Mouse (Mus musculus) brain, embryonic 14.5 days (tissue): ENCODE measurements around the gene Sh2b1.

Experiments used
- CTCF ChIP-seq: fragments of 200-500 bp; IDR thresholded peaks from 2 replicates; pipeline ENCODE4 v1.5.1; 2012; ENCODE audit warnings: inconsistent platforms, mild to moderate bottlenecking, moderate library complexity, borderline replicate concordance; ENCODE audit not compliant: insufficient read depth, insufficient read length; ENCODE audit errors: extremely low read depth
- POLR2A ChIP-seq: fragments of 200-500 bp; IDR thresholded peaks from 2 replicates; pipeline ENCODE4 v1.6.1; 2012; ENCODE audit warnings: mild to moderate bottlenecking, inconsistent platforms, borderline replicate concordance; ENCODE audit not compliant: poor library complexity, insufficient read depth, insufficient read length, severe bottlenecking; ENCODE audit errors: extremely low read depth

DNA sequence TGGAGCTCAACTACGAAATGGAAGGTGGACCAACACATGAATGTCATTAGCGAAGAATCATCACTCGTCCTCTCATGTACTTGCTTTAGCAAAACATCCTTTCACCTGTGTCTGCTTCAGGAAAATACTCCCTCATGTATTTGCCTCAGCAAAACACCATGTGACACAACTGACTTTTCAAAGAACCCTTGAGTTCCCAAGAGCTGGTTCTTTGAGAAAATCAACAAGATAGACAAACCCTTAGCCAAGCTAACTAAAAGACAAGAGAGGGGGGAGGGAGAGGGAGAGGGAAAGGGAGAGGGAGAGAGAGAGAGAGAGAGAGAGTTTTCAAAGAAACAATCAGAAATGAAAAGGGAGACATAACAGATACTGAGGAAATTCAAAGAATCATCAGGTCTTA, 48.1 kb upstream of the Sh2b1 start:
- TF ChIP-seq CTCF, result no peak
- TF ChIP-seq POLR2A, result no peak
